Mouse (Mus musculus) liver, embryonic 12.5 days (tissue): ENCODE measurements at regions not wholly inside any gene's neighbourhood (a gene's known extent, or its start where the extent isn't known, plus 50 kb on each side); places are given as distances from the start of the nearest gene placed in this dataset.

Experiments
- ATAC-seq: fragments of 200-750 bp; cut with Nextera tagmentation; 2 replicates; pipeline ENCODE4 v1.8.0; 2017; ENCODE audit warnings: moderate number of reproducible peaks, mild to moderate bottlenecking, moderate library complexity
- H3K27ac ChIP-seq: fragments of 300-500 bp; sonication (generic); 2 replicates; pipeline ENCODE4 v1.5.1; 2016; ENCODE audit warnings: mild to moderate bottlenecking
- H3K27me3 ChIP-seq: fragments of 300-500 bp; sonication (generic); replicated peaks from 2 replicates; pipeline ENCODE4 v1.6.1; 2016; ENCODE audit warnings: mild to moderate bottlenecking, moderate library complexity
- H3K36me3 ChIP-seq: fragments of 300-500 bp; sonication (generic); 2 replicates; pipeline ENCODE4 v1.6.1; 2016; ENCODE audit warnings: mild to moderate bottlenecking, moderate library complexity
- H3K4me1 ChIP-seq: fragments of 300-500 bp; sonication (generic); 2 replicates; pipeline ENCODE4 v1.6.1; 2016
- H3K4me2 ChIP-seq: fragments of 300-500 bp; sonication (generic); 2 replicates; pipeline ENCODE4 v1.6.1; 2016; ENCODE audit warnings: mild to moderate bottlenecking, moderate library complexity
- H3K4me3 ChIP-seq: fragments of 300-500 bp; sonication (generic); 2 replicates; pipeline ENCODE4 v1.5.1; 2016; ENCODE audit warnings: mild to moderate bottlenecking, moderate library complexity
- H3K9ac ChIP-seq: fragments of 300-500 bp; sonication (generic); 2 replicates; pipeline ENCODE4 v1.6.1; 2016; ENCODE audit warnings: mild to moderate bottlenecking, moderate library complexity
- H3K9me3 ChIP-seq: fragments of 300-500 bp; sonication (generic); replicated peaks from 2 replicates; pipeline ENCODE4 v1.6.1; 2016; ENCODE audit warnings: mild to moderate bottlenecking, moderate library complexity
- WGBS: fragments of 180-500 bp; shearing (Covaris S2); methylation state at CpG from one replicate; pipeline ENCODE4 v1.1.7; 2016; ENCODE audit not compliant: insufficient replicate concordance; 5-methylcytosine and 5-hydroxymethylcytosine counted together

DNA sequence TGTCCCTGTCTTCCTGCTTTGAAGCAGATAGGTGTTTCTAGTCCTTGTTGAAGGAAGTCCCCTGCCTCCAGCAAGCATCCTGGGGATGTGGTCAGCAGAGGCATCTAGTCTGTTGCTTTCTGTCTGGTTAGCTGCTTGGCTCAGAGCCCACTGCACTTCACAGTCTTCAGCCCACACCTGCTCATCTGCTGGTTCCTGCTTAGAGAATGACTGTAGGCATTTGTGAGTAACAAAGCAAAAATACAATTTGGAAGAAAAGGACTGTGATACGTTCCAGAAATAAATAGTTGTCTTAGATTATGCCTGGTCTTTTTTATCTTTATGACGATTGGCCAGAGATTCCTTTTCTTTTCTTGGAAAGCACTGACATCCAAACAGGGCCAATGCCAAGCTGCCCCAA is 246.6 kb upstream of the Sox2 start:
- WGBS, result 68% methylated on average over 2 of the region's 2 CpGs
- H3K9ac ChIP-seq, result no peak overlapping the region
- ATAC-seq, result no peak
- H3K9me3 ChIP-seq, result no peaks in the 10 kb centered on the region
- H3K36me3 ChIP-seq, result no peaks in the 10 kb centered on the region
- no peaks in the 10 kb centered on the region for H3K27me3 ChIP-seq
- no peak overlapping the region for H3K4me2 ChIP-seq
- H3K27ac ChIP-seq, result no peak overlapping the region
- no peaks in the 10 kb centered on the region for H3K4me1 ChIP-seq
- no peak overlapping the region for H3K4me3 ChIP-seq

DNA sequence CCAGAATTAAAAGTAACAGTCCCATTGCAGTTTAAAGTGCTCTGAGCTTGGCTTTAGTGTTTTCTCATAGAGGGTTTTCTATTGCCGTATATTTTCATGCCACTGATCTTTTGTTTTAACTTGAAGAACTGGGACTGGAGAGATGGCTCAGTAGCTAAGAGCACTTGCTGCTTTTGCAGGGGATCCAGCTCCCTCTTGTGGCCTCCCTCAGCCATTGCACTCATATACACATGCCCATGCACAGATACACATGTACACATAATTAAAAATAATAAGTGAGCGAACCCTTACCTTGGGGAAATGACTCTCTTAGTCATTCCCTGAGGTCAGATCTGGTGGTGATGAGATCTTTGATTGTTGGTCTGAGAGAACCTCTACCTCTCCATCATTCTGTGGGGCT is 258.9 kb upstream of the Sox2 start:
- no peak overlapping the region for H3K9ac ChIP-seq
- no peak for ATAC-seq
- no peak overlapping the region for H3K4me2 ChIP-seq
- no peak overlapping the region for H3K27ac ChIP-seq
- 0 out of 2 replicates have a peak, but pooled peaks cover 6% of the 10 kb centered on the region for H3K9me3 ChIP-seq
- no peaks in the 10 kb centered on the region for H3K4me1 ChIP-seq
- no peaks in the 10 kb centered on the region for H3K36me3 ChIP-seq
- 65% methylated on average over 2 of the region's 2 CpGs for WGBS
- H3K4me3 ChIP-seq, result no peak overlapping the region
- H3K27me3 ChIP-seq, result no peaks in the 10 kb centered on the region

DNA sequence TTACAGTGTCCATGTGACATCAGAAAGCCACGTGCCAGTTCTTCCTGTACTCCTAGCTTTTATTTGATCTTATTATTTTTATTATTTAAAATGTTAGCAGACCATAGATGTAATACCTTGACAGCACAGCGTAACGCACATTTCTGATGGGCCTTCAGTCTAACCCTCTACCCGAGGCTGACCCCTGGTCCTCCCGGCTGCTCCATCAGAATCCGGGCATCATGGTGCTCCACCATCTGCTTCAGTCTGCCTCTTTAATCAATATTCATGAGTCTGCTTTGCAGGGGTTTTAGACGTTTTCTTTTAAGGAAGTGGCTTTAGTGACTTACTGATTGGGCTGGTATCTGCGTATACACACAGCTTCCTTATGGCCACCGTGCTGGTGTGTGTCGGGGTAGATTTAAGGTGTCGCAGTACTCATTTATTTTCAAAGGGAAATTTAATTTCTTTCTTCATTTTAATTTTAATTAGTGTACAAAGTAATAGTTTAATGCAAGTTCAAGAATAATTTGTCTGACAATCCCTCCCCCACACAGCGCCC is 265.2 kb upstream of the Sox2 start:
- Histone ChIP-seq H3K9me3 (no peaks in the 10 kb centered on the region), H3K4me2 (no peak overlapping the region), H3K36me3 (no peaks in the 10 kb centered on the region), H3K27me3 (no peaks in the 10 kb centered on the region), H3K4me1 (no peaks in the 10 kb centered on the region), H3K27ac (no peak overlapping the region), H3K9ac (no peak overlapping the region), H3K4me3 (no peak overlapping the region)
- WGBS, result 49% methylated on average over 12 of the region's 12 CpGs
- ATAC-seq, result no peak

DNA sequence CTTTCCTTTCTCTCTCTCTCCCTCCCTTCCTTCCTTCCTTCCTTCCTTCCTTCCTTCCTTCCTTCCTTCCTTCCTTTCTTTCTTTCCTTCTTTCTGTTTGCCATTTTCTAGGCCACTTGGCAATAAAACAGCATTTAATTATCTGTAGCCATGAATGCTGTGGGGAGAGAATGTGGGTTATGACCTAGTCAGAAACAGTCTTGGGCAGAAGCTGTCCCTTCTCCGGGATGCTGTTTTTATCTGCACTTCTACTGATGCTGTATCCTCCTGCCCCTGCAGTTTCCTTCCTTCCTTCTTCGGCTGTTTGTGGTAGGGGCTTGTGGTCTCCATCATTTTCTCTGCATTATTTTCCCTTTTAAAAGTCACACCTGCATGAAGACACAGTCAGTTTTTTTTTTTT is 272.3 kb upstream of the Sox2 start:
- no peak for ATAC-seq
- WGBS, result 14% methylated on average over 2 of the region's 2 CpGs

GRCm38 (mm10) chr3:34377329-34377728 is 272.9 kb upstream of the Sox2 start:
- ATAC-seq, result no peak
- Histone ChIP-seq H3K4me3 (no peak overlapping the region), H3K4me2 (no peak overlapping the region), H3K27me3 (no peaks in the 10 kb centered on the region), H3K9ac (no peak overlapping the region), H3K27ac (no peak overlapping the region), H3K9me3 (no peaks in the 10 kb centered on the region), H3K4me1 (no peaks in the 10 kb centered on the region), H3K36me3 (no peaks in the 10 kb centered on the region)
- WGBS, result 68% methylated on average over 12 of the region's 12 CpGs

More for the DNA sequence above, 272.3 kb upstream of the Sox2 start:
- no peak overlapping the region for H3K27ac ChIP-seq
- H3K4me2 ChIP-seq, result no peak overlapping the region
- H3K36me3 ChIP-seq, result no peaks in the 10 kb centered on the region
- H3K9me3 ChIP-seq, result no peaks in the 10 kb centered on the region
- H3K27me3 ChIP-seq, result no peaks in the 10 kb centered on the region
- H3K4me1 ChIP-seq, result no peaks in the 10 kb centered on the region
- no peak overlapping the region for H3K9ac ChIP-seq
- no peak overlapping the region for H3K4me3 ChIP-seq

DNA sequence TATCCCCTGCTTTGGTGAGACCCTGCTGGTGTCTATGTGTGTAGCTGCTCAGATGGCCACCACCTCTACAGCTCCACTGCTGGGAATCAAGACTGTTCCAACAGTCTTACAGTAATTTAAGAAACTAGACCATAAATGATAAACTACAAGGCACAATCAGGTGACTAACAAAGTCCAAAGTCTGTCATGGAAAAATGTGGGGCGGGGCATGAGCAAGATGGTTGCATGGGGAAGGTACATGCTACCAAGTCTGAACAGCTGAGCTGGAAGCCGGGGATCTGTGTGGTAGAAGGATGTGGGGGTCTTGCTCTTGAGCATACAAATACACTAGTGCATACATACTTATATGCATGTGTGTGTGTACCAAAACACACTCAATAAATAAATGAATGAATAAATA is 278.8 kb upstream of the Sox2 start:
- WGBS, result 58% methylated on average over 2 of the region's 2 CpGs
- no peak for ATAC-seq
- no peaks in the 10 kb centered on the region for H3K4me1 ChIP-seq
- no peaks in the 10 kb centered on the region for H3K9me3 ChIP-seq
- H3K9ac ChIP-seq, result no peak overlapping the region
- H3K36me3 ChIP-seq, result no peaks in the 10 kb centered on the region
- no peaks in the 10 kb centered on the region for H3K27me3 ChIP-seq
- H3K4me3 ChIP-seq, result no peak overlapping the region
- H3K27ac ChIP-seq, result no peak overlapping the region
- no peak overlapping the region for H3K4me2 ChIP-seq

DNA sequence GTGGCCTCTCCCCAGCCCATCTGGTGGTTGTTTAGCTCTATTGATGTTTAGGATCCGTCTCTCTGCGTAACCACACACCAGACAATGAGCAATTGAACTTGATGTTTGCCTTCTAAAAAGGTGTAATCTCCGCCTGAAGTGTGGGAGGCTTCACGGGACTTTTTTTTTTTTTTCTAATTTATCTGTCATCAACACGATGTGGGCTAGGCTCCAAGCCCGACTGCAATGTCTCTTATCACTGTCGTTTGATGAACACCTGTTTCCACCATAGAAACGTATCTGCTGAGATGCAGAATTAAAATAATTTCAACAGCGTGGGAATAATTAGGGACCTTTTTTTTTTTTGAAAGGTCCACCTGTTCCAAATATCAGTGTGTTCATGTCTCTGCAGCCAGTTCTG is 257.0 kb upstream of the Dnajc19 start:
- no peak for ATAC-seq
- H3K9me3 ChIP-seq, result no peaks in the 10 kb centered on the region
- H3K9ac ChIP-seq, result no peak overlapping the region
- no peaks in the 10 kb centered on the region for H3K36me3 ChIP-seq
- WGBS, result 52% methylated on average over 9 of the region's 9 CpGs
- no peaks in the 10 kb centered on the region for H3K4me1 ChIP-seq
- H3K4me2 ChIP-seq, result no peak overlapping the region
- H3K27ac ChIP-seq, result no peak overlapping the region
- no peaks in the 10 kb centered on the region for H3K27me3 ChIP-seq
- no peak overlapping the region for H3K4me3 ChIP-seq

- no peak for ATAC-seq
- Histone ChIP-seq H3K4me1 (no peaks in the 10 kb centered on the region), H3K27ac (no peak overlapping the region), H3K9ac (no peak overlapping the region), H3K36me3 (no peaks in the 10 kb centered on the region), H3K27me3 (no peaks in the 10 kb centered on the region), H3K4me2 (no peak overlapping the region), H3K9me3 (no peaks in the 10 kb centered on the region), H3K4me3 (no peak overlapping the region)
- 59% methylated on average over 4 of the region's 4 CpGs for WGBS
These were observed 252.4 kb upstream of the Dnajc19 start for GRCm38 (mm10) chr3:34333555-34333954.

- WGBS, result 52% methylated on average over 5 of the region's 5 CpGs
- H3K4me2 ChIP-seq, result no peak overlapping the region
These were observed 250.8 kb upstream of the Dnajc19 start for GRCm38 (mm10) chr3:34331889-34332276.

DNA sequence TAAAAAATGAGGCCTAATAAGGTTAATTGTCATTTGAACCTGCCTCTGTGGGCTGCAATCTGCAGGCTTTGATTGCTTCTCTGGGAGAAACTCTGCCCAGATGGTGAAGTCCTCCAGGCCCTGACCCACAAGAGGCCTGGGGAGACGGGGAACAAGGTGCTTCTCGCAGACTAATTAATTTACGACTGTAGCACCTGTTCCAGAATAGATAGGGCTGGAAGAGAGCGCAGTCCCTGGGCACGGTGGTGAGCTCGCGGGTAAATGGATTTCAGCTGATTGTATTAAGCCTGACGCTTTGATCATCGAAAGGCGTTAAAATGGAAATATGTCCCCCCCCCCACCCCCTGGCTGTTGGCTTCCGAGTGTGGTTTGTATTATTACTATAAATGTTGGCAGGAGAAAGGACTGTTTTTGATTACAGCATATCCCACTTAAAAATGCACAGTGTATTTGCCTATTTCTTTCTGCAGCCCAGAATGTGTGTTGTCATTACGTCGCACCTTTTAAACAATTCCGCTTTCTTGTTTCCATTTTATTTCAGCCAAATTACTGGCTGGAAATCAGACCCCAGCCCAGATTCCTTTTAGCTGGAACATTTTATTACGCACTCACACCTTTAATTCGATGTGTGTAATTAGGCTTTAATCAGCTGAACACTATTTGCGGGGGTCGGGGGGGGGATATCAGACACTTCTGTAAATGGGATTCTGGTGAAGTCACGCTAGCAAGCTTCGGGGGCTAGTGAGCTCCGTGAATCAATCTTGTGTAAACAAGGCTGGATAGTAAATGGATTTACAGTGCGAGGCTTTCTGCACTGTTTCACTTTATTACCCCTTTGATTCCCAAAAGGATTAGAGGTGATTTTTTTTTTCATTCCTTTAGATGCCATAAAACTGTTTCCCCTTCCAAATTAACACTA is 250.1 kb upstream of the Dnajc19 start:
- WGBS, result 57% methylated on average over 22 of the region's 22 CpGs
- no peaks in the 10 kb centered on the region for H3K36me3 ChIP-seq
- no peak for ATAC-seq
- no peak overlapping the region for H3K4me3 ChIP-seq
- no peak overlapping the region for H3K27ac ChIP-seq
- no peaks in the 10 kb centered on the region for H3K9me3 ChIP-seq
- H3K9ac ChIP-seq, result no peak overlapping the region
- H3K4me1 ChIP-seq, result no peaks in the 10 kb centered on the region
- no peaks in the 10 kb centered on the region for H3K27me3 ChIP-seq
- no peak overlapping the region for H3K4me2 ChIP-seq

More at GRCm38 (mm10) chr3:34331889-34332276, 250.8 kb upstream of the Dnajc19 start:
- Histone ChIP-seq H3K9me3 (no peaks in the 10 kb centered on the region), H3K27ac (no peak overlapping the region), H3K36me3 (no peaks in the 10 kb centered on the region), H3K9ac (no peak overlapping the region), H3K27me3 (no peaks in the 10 kb centered on the region), H3K4me3 (no peak overlapping the region), H3K4me1 (no peaks in the 10 kb centered on the region)
- ATAC-seq, result no peak

DNA sequence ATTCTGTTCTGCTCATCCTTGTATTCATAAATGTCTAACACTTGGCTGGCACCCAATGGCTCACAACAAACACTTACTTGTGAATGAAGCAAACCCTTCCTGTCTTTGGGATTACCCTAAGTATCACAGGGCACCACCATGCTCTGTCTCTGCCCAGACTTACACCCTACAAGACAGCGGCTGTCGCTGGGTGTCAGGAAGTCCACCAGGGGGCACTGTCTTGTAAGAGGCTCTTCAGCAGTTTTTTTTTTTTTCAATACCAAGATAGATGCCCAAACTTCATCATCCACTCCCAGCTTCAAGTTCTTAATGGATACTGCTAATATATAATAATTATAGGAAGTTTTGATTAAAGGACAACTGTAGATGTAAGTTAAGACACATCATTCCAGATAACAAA is 247.7 kb upstream of the Dnajc19 start:
- Histone ChIP-seq H3K36me3 (no peaks in the 10 kb centered on the region), H3K27me3 (no peaks in the 10 kb centered on the region), H3K4me2 (no peak overlapping the region), H3K9me3 (no peaks in the 10 kb centered on the region), H3K27ac (no peak overlapping the region), H3K4me3 (no peak overlapping the region), H3K9ac (no peak overlapping the region), H3K4me1 (no peaks in the 10 kb centered on the region)
- no peak for ATAC-seq
- 12% methylated on average over 2 of the region's 2 CpGs for WGBS

- no peak overlapping the region for H3K4me2 ChIP-seq
- 76% methylated on average over 1 of the region's 1 CpGs for WGBS
These were observed 244.5 kb upstream of the Dnajc19 start for GRCm38 (mm10) chr3:34325669-34326068.

More at GRCm38 (mm10) chr3:34325669-34326068, 244.5 kb upstream of the Dnajc19 start:
- no peaks in the 10 kb centered on the region for H3K27me3 ChIP-seq
- no peak overlapping the region for H3K27ac ChIP-seq
- H3K4me3 ChIP-seq, result no peak overlapping the region
- H3K36me3 ChIP-seq, result no peaks in the 10 kb centered on the region
- no peaks in the 10 kb centered on the region for H3K4me1 ChIP-seq
- no peak for ATAC-seq
- no peaks in the 10 kb centered on the region for H3K9me3 ChIP-seq
- H3K9ac ChIP-seq, result no peak overlapping the region
